Mouse (Mus musculus) cerebellum, adult 2 months (tissue): ENCODE measurements around the gene Pef1.

Source experiments
- CTCF ChIP-seq: fragments of 200-500 bp; IDR thresholded peaks from 2 replicates; pipeline ENCODE4 v1.5.1; 2011; ENCODE audit warnings: low read depth, mild to moderate bottlenecking, control low read depth, low read length, moderate library complexity, borderline replicate concordance; ENCODE audit not compliant: insufficient read depth
- POLR2A ChIP-seq: fragments of 200-500 bp; IDR thresholded peaks from 2 replicates; pipeline ENCODE4 v1.6.1; 2011; ENCODE audit warnings: low read length, control low read depth, borderline replicate concordance; ENCODE audit not compliant: insufficient read depth

DNA sequence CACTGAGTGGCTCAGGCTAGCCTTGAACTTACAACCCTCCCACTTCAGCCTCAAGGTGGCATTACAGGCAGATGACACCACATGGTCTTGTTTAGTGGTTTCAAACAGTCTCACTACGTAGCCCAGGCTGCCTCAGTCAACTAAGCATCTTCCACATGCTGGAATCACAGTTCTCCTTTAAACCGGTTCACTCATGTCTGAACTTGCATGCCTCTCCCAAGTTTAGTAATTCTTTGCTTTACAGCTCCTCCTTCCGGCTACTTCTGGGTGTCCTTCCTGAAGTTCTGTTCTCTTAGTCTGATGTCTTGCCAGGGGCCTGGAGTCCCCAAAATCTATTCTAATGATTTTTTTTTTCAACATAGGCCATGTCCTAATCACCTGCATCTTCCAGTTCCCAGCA is 51.9 kb downstream of the Pef1 start:
- TF ChIP-seq CTCF (no peak), POLR2A (no peak)
